Mouse (Mus musculus) heart, postnatal 36 days (tissue): ENCODE data around the gene Aktip. TPM values are rescaled to one million over a fixed set of nuclear protein-coding genes. Genes with fewer than 3 reads are reported as not detected.

Experiments
- DNase-seq, 2 experiments: peaks; one replicate each; pipeline ENCODE4 v3.0.0; 2021 to 2022
- intact Hi-C: fragments of 180-260 bp; cut with DNase I; formaldehyde crosslinking; loops from one replicate; pipeline ENCODE4 v1.15.1; 2025
- total RNA-seq, 2 experiments: library from RNA; stranded (reverse); gene quantifications; 2 replicates each; pipeline ENCODE4 v1.2.3; 2021

The Aktip gene
- total RNA-seq, 2 experiments from 2014 or later, result 52.8 to 56.3 TPM

- peak in 1 of 2 experiments; percentile 16 for DNase-seq
- intact Hi-C loops, result loop anchor here (5.0 kb wide), 1 partner anchor 62 kb away; the partner anchor contains the start of gene Rbl2
Measured at GRCm38 (mm10) chr8:91134659-91135058, 65.1 kb downstream of the Aktip start.

- intact Hi-C loops, result loop anchor here (5.0 kb wide), 1 partner anchor 62 kb away; the partner anchor contains the start of gene Rbl2
- DNase-seq, result peak; percentile 99
Measured at GRCm38 (mm10) chr8:91134070-91134475, 65.7 kb downstream of the Aktip start.

GRCm38 (mm10) chr8:91133441-91134069 is 66.2 kb downstream of the Aktip start:
- no peak for DNase-seq
- intact Hi-C loops, result loop anchor here (5.0 kb wide), 1 partner anchor 61 kb away; the partner anchor contains the start of gene Rbl2

- DNase-seq, result no peak
- intact Hi-C loops, result loop anchor here (5.0 kb wide), 1 partner anchor 60 kb away; the partner anchor contains the start of gene Rbl2
Measured at GRCm38 (mm10) chr8:91132731-91133130, 67.0 kb downstream of the Aktip start.

GRCm38 (mm10) chr8:91126786-91127185 is 73.0 kb downstream of the Aktip start:
- intact Hi-C loops, result no loop called here
- no peak for DNase-seq

- no peak for DNase-seq
- intact Hi-C loops, result no loop called here
Measured at GRCm38 (mm10) chr8:91124315-91124714, 75.5 kb downstream of the Aktip start.

- no peak for DNase-seq
- intact Hi-C loops, result loop anchor here (2.0 kb wide), 1 partner anchor 29 kb away; no protein-coding TSS in a partner anchor
Measured at GRCm38 (mm10) chr8:91118131-91118530, 81.6 kb downstream of the Aktip start.

GRCm38 (mm10) chr8:91117537-91117936 is 82.2 kb downstream of the Aktip start:
- intact Hi-C loops, result no loop called here
- no peak for DNase-seq

GRCm38 (mm10) chr8:91114910-91115309 is 84.9 kb downstream of the Aktip start:
- intact Hi-C loops, result no loop called here
- DNase-seq, result no peak

- intact Hi-C loops, result no loop called here
- DNase-seq, result no peak
Measured at GRCm38 (mm10) chr8:91114428-91114827, 85.3 kb downstream of the Aktip start.

- intact Hi-C loops, result no loop called here
- no peak for DNase-seq
Measured at GRCm38 (mm10) chr8:91111868-91112477, 87.8 kb downstream of the Aktip start.

- no peak for DNase-seq
- intact Hi-C loops, result no loop called here
Measured at GRCm38 (mm10) chr8:91106271-91106670, 93.5 kb downstream of the Aktip start.

GRCm38 (mm10) chr8:91098106-91098505 is 101.7 kb downstream of the Aktip start:
- no peak for DNase-seq
- intact Hi-C loops, result no loop called here

GRCm38 (mm10) chr8:91094135-91094534 is 105.6 kb downstream of the Aktip start:
- intact Hi-C loops, result no loop called here
- no peak for DNase-seq

- DNase-seq, result no peak
Measured at GRCm38 (mm10) chr8:91089601-91090000, 110.2 kb downstream of the Aktip start.

GRCm38 (mm10) chr8:91088452-91088851 is 111.3 kb downstream of the Aktip start:
- DNase-seq, result no peak
- intact Hi-C loops, result no loop called here

More at GRCm38 (mm10) chr8:91089601-91090000, 110.2 kb downstream of the Aktip start:
- intact Hi-C loops, result no loop called here

- intact Hi-C loops, result no loop called here
- no peak for DNase-seq
Measured at GRCm38 (mm10) chr8:91082428-91082827, 117.3 kb downstream of the Aktip start.

GRCm38 (mm10) chr8:91081911-91082310 is 117.9 kb downstream of the Aktip start:
- intact Hi-C loops, result no loop called here
- DNase-seq, result no peak

- DNase-seq, result no peak
- intact Hi-C loops, result no loop called here
Measured at GRCm38 (mm10) chr8:91079678-91080077, 120.1 kb downstream of the Aktip start.

- DNase-seq, result no peak
- intact Hi-C loops, result no loop called here
Measured at GRCm38 (mm10) chr8:91077077-91077867, 122.5 kb downstream of the Aktip start.

- DNase-seq, result peak; percentile 77 to 83
- intact Hi-C loops, result loop anchor here (5.0 kb wide), 1 partner anchor 62 kb away; no protein-coding TSS in a partner anchor
Measured at GRCm38 (mm10) chr8:91070275-91070859, 129.4 kb downstream of the Aktip start.
